Mouse (Mus musculus) neural tube, embryonic 11.5 days (tissue): Measurements from ENCODE around the gene Cmtm5. TPM values are rescaled to one million over a fixed set of nuclear protein-coding genes. Genes with fewer than 3 reads are reported as not detected.
A peak's percentile ranks its signal among the peaks of the same experiment; 100 is the strongest.

Experiments
- ATAC-seq: fragments of 200-750 bp; cut with Nextera tagmentation; 2 replicates; pipeline ENCODE4 v1.8.0; 2017; ENCODE audit warnings: moderate number of reproducible peaks, mild to moderate bottlenecking, moderate TSS enrichment, moderate library complexity; ENCODE audit not compliant: insufficient read depth, low FRiP score, low TSS enrichment
- DNase-seq: peaks from one replicate; pipeline ENCODE4 v3.0.0-alpha.2; 2015; ENCODE audit warnings: low spot score
- H3K27ac ChIP-seq: fragments of 300-500 bp; sonication (generic); 2 replicates; pipeline ENCODE4 v1.5.1; 2014; ENCODE audit warnings: low read depth, mild to moderate bottlenecking, low read length
- H3K27me3 ChIP-seq: fragments of 300-500 bp; sonication (generic); 2 replicates; pipeline ENCODE4 v1.6.1; 2014; ENCODE audit warnings: mild to moderate bottlenecking, low read length, mixed read lengths; ENCODE audit not compliant: control insufficient read depth, insufficient read depth
- H3K36me3 ChIP-seq: fragments of 300-500 bp; sonication (generic); 2 replicates; pipeline ENCODE4 v1.6.1; 2014; ENCODE audit warnings: mild to moderate bottlenecking, low read length, moderate library complexity, mixed read lengths; ENCODE audit not compliant: control insufficient read depth, insufficient read depth
- H3K4me1 ChIP-seq: fragments of 300-500 bp; sonication (generic); 2 replicates; pipeline ENCODE4 v1.6.1; 2014; ENCODE audit warnings: low read length, mixed read lengths; ENCODE audit not compliant: control insufficient read depth, insufficient read depth
- H3K4me2 ChIP-seq: fragments of 300-500 bp; sonication (generic); 2 replicates; pipeline ENCODE4 v1.6.1; 2014; ENCODE audit warnings: low read depth, mild to moderate bottlenecking, moderate library complexity
- H3K4me3 ChIP-seq: fragments of 300-500 bp; sonication (generic); 2 replicates; pipeline ENCODE4 v1.5.1; 2014; ENCODE audit warnings: low read depth, low read length
- H3K9ac ChIP-seq: fragments of 300-500 bp; sonication (generic); 2 replicates; pipeline ENCODE4 v1.6.1; 2014; ENCODE audit warnings: mild to moderate bottlenecking, low read length
- H3K9me3 ChIP-seq: fragments of 300-500 bp; sonication (generic); 2 replicates; pipeline ENCODE4 v1.6.1; 2016; ENCODE audit warnings: low read length; ENCODE audit not compliant: control insufficient read depth
- WGBS: fragments of 180-500 bp; shearing (Covaris S2); extraction: QIAGEN DNeasy Blood & Tissue Kit; methylation state at CpG from one replicate; pipeline ENCODE4 v1.1.7; 2014; 5-methylcytosine and 5-hydroxymethylcytosine counted together
- polyA plus RNA-seq: library from polyadenylated mRNA; unstranded; fragments of >200 nt; fragmentation: Nextera tagmentation; extraction: Ambion mirVana; gene quantifications from 2 replicates; pipeline ENCODE4 v1.2.1, GENCODE M21; 2014

Cmtm5 gene
- polyA plus RNA-seq: 3.3 and 4.5 TPM in 2 replicates

GRCm38 (mm10) chr14:54935904-54936830, at the start of gene Cmtm5:
Cmtm5 (plus strand) TSS chr14:54936261.
- H3K4me1 ChIP-seq: no peaks in the 10 kb centered on the region
- no peaks in the 10 kb centered on the region for H3K27me3 ChIP-seq
- WGBS: 41% methylated on average over 8 of the region's 8 CpGs
- H3K4me2 ChIP-seq: no peak within 1 kb of the TSS
- no peak within 1 kb of the TSS for H3K4me3 ChIP-seq
- no peaks in the 10 kb centered on the region for H3K9me3 ChIP-seq
- H3K9ac ChIP-seq: no peak within 1 kb of the TSS
- DNase-seq (peak; percentile 31), ATAC-seq (no peak)
- H3K27ac ChIP-seq: peak within 1 kb of the TSS; percentile 51; the same call in 1 of the 2 replicates
- H3K36me3 ChIP-seq: no peaks in the 10 kb centered on the region

- Histone ChIP-seq H3K4me1 (peaks cover 8% of the 10 kb centered on the region; the same call in 1 of the 2 replicates), H3K27ac (no peak within 1 kb of the TSS), H3K36me3 (peaks cover 8% of the 10 kb centered on the region), H3K4me2 (peak within 1 kb of the TSS; percentile 45), H3K27me3 (no peaks in the 10 kb centered on the region), H3K9ac (peak within 1 kb of the TSS; percentile 28), H3K9me3 (no peaks in the 10 kb centered on the region), H3K4me3 (peak within 1 kb of the TSS; percentile 93)
- WGBS: 95% methylated on average over 3 of the region's 3 CpGs
- no peak for DNase-seq
- no peak for ATAC-seq
These were observed 43.9 kb upstream of the Cmtm5 start, which contains the start of gene Pabpn1 for GRCm38 (mm10) chr14:54892200-54892599. Pabpn1 (plus strand) TSS chr14:54892500.

GRCm38 (mm10) chr14:54893651-54894181, 42.3 kb upstream of the Cmtm5 start:
- H3K36me3 ChIP-seq: peaks cover 11% of the 10 kb centered on the region
- peak overlapping the region; percentile 94 for H3K27ac ChIP-seq
- WGBS: under 1% methylated on average over 38 of the region's 38 CpGs
- peak overlapping the region; percentile 98 for H3K9ac ChIP-seq
- ATAC-seq (peak; percentile 98), DNase-seq (peak; percentile 96)
- H3K9me3 ChIP-seq: no peaks in the 10 kb centered on the region
- H3K4me3 ChIP-seq: peak overlapping the region; percentile 93
- H3K4me1 ChIP-seq: peaks cover 8% of the 10 kb centered on the region; the same call in 1 of the 2 replicates
- peak overlapping the region; percentile 45 for H3K4me2 ChIP-seq
- no peaks in the 10 kb centered on the region for H3K27me3 ChIP-seq

GRCm38 (mm10) chr14:54894296-54895151, 41.5 kb upstream of the Cmtm5 start:
- WGBS: under 1% methylated on average over 44 of the region's 54 CpGs

GRCm38 (mm10) chr14:54897445-54897844, 38.6 kb upstream of the Cmtm5 start:
- H3K4me2 ChIP-seq: no peak overlapping the region
- no peaks in the 10 kb centered on the region for H3K27me3 ChIP-seq
- ATAC-seq (no peak), DNase-seq (no peak)
- H3K9ac ChIP-seq: no peak overlapping the region
- WGBS: 74% methylated on average over 2 of the region's 2 CpGs
- peaks cover 11% of the 10 kb centered on the region for H3K36me3 ChIP-seq
- no peak overlapping the region for H3K4me3 ChIP-seq
- no peak overlapping the region for H3K27ac ChIP-seq
- H3K4me1 ChIP-seq: peaks cover 8% of the 10 kb centered on the region; the same call in 1 of the 2 replicates
- no peaks in the 10 kb centered on the region for H3K9me3 ChIP-seq

More at GRCm38 (mm10) chr14:54894296-54895151, 41.5 kb upstream of the Cmtm5 start:
- Histone ChIP-seq H3K4me1 (peaks cover 8% of the 10 kb centered on the region; the same call in 1 of the 2 replicates), H3K27me3 (no peaks in the 10 kb centered on the region), H3K4me2 (peak overlapping the region; percentile 64), H3K27ac (peak overlapping the region; percentile 94), H3K9me3 (no peaks in the 10 kb centered on the region), H3K36me3 (peaks cover 11% of the 10 kb centered on the region), H3K9ac (peak overlapping the region; percentile 98), H3K4me3 (peak overlapping the region; percentile 93)
- DNase-seq (peak; percentile 62), ATAC-seq (peak; percentile 55)

- H3K36me3 ChIP-seq: peaks cover 11% of the 10 kb centered on the region
- H3K4me2 ChIP-seq: no peak overlapping the region
- no peak overlapping the region for H3K4me3 ChIP-seq
- no peak overlapping the region for H3K9ac ChIP-seq
- peak; percentile 33; the same call in 1 of the 2 replicates for ATAC-seq
- no peak overlapping the region for H3K27ac ChIP-seq
- no peaks in the 10 kb centered on the region for H3K27me3 ChIP-seq
- 0% methylated on average over 3 of the region's 3 CpGs for WGBS
- peak; percentile 66 for DNase-seq
- peaks cover 2% of the 10 kb centered on the region; the same call in 1 of the 2 replicates for H3K4me1 ChIP-seq
- H3K9me3 ChIP-seq: no peaks in the 10 kb centered on the region
These were observed 35.7 kb upstream of the Cmtm5 start for GRCm38 (mm10) chr14:54900383-54900782.

- Histone ChIP-seq H3K9me3 (no peaks in the 10 kb centered on the region), H3K27ac (no peak overlapping the region)
- DNase-seq: no peak
These were observed 32.4 kb upstream of the Cmtm5 start for GRCm38 (mm10) chr14:54903641-54904040.

GRCm38 (mm10) chr14:54908682-54909081, 27.4 kb upstream of the Cmtm5 start:
- no peak overlapping the region for H3K4me3 ChIP-seq
- no peak overlapping the region for H3K4me2 ChIP-seq
- H3K4me1 ChIP-seq: peaks cover 5% of the 10 kb centered on the region
- DNase-seq: no peak
- H3K9me3 ChIP-seq: no peaks in the 10 kb centered on the region
- no peak for ATAC-seq
- H3K36me3 ChIP-seq: peaks cover 10% of the 10 kb centered on the region
- WGBS: 78% methylated on average over 7 of the region's 7 CpGs
- peak overlapping the region; percentile 29; the same call in 1 of the 2 replicates for H3K9ac ChIP-seq
- no peaks in the 10 kb centered on the region for H3K27me3 ChIP-seq
- H3K27ac ChIP-seq: no peak overlapping the region

More at GRCm38 (mm10) chr14:54903641-54904040, 32.4 kb upstream of the Cmtm5 start:
- Histone ChIP-seq H3K4me3 (no peak overlapping the region), H3K36me3 (peaks cover 8% of the 10 kb centered on the region), H3K27me3 (no peaks in the 10 kb centered on the region), H3K4me2 (no peak overlapping the region), H3K9ac (no peak overlapping the region), H3K4me1 (no peaks in the 10 kb centered on the region)
- no peak for ATAC-seq
- WGBS: 98% methylated on average over 4 of the region's 4 CpGs
